Mouse (Mus musculus) telencephalon, adult 2 months (tissue): ENCODE results near the gene Tsga10ip.
"Not testable (repeated sequence)": the region's sequence is repeated elsewhere in the genome, so short reads cannot be mapped to it uniquely, and the experiment has no call there.

ENCODE experiments used
- DNase-seq: peaks from one replicate; pipeline ENCODE4 v3.0.0-alpha.2; 2011; ENCODE audit warnings: low read depth, low spot score

Gene Tsga10ip

GRCm38 (mm10) chr19:5424092-5424781 lies 21.9 kb upstream of the Tsga10ip start:
- DNase-seq, result no peak

GRCm38 (mm10) chr19:5423561-5423960 lies 21.2 kb upstream of the Tsga10ip start:
- no peak for DNase-seq

GRCm38 (mm10) chr19:5422895-5423443 lies 20.6 kb upstream of the Tsga10ip start:
- no peak for DNase-seq

GRCm38 (mm10) chr19:5422267-5422666 lies 19.9 kb upstream of the Tsga10ip start:
- DNase-seq, result no peak

- DNase-seq, result no peak
Measured at GRCm38 (mm10) chr19:5421784-5422183, 19.5 kb upstream of the Tsga10ip start.

DNA sequence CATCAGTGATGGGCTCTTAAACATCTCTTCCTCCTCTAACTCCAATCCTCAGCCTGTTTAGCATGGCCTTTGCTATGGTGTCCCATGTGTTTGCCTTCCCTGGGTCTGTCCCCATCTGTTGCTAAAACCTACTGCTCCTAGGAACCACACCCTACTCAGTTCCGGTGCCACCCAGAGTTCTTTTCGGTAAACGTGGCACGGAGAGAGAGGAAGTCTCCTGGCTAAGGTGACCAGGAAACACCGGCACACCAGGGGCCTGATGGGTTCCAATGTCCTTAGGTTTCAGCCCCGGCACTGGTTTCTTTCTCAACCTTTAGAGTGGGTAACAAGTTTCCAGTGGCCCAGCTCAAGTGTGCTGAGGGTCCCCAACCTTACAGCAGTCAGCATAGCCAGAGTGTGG lies 18.3 kb upstream of the Tsga10ip start:
- no peak for DNase-seq

GRCm38 (mm10) chr19:5419630-5420029 lies 17.3 kb upstream of the Tsga10ip start:
- no peak for DNase-seq

- no peak for DNase-seq
Measured at GRCm38 (mm10) chr19:5418750-5419466, 16.6 kb upstream of the Tsga10ip start.

GRCm38 (mm10) chr19:5414534-5414957 lies 12.2 kb upstream of the Tsga10ip start:
- DNase-seq, result no peak

- DNase-seq, result no peak
Measured at GRCm38 (mm10) chr19:5413840-5414239, 11.5 kb upstream of the Tsga10ip start.

DNA sequence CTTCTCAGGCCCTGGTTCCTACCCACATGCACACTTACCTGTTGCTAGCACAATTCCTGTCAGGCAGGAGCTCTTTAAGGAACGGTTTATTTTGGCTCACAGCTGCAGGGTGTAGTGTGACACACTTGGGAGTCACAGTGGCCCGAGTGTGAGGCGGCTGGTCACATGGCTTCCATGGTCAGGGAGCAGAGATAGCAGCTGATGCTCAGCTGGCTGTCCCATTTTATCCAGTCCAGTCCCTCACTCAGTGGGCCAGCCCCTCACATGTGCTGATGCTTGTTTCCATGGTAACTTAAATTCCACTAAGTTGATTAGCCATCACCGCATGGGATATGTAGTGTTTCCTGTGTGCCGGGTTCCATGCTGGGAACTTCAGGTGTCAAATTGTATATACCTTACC lies 9.6 kb upstream of the Tsga10ip start:
- no peak for DNase-seq

DNA sequence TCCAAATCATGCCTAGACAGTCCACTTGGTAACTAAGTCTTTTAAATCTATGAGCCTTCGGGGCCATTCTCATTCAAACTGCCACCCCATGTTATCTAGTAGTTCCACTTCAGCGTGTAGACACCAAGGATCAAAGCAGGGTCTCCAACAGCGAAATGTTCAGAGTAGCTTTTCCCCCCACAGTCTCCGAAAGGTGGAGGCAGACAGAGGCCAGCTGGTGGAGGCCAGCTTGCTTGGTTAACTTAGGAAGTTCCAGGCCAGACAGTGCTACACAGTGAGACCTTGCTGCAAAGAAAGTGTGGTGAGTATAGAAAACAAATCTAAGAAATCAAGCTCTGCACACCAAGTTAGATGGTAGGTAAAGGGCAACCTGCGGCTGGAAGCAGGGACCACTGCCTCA lies 8.3 kb upstream of the Tsga10ip start:
- DNase-seq, result no peak

- DNase-seq, result no peak
Measured at GRCm38 (mm10) chr19:5409068-5409467, 6.7 kb upstream of the Tsga10ip start.

- DNase-seq, result no peak
Measured at GRCm38 (mm10) chr19:5408057-5409001, 6.0 kb upstream of the Tsga10ip start.

DNA sequence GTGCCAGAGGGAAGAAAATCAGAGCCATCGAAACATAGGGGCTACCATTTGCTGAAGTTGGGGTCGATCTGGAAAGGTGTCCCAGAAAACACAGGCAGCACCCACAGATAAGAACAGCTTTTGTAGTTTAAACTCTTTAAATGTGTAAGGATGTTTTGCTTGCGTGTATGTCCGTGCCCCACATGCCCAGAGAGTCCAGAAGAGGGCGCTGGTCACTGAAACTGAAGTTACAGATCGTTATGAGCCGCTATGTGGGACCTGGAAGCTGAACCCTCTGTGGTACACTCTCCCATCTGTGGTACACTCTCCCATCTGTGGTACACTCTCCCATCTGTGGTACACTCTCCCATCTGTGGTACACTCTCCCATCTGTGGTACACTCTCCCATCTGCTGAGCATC lies 4.8 kb upstream of the Tsga10ip start:
- DNase-seq, result peak; percentile 80

DNA sequence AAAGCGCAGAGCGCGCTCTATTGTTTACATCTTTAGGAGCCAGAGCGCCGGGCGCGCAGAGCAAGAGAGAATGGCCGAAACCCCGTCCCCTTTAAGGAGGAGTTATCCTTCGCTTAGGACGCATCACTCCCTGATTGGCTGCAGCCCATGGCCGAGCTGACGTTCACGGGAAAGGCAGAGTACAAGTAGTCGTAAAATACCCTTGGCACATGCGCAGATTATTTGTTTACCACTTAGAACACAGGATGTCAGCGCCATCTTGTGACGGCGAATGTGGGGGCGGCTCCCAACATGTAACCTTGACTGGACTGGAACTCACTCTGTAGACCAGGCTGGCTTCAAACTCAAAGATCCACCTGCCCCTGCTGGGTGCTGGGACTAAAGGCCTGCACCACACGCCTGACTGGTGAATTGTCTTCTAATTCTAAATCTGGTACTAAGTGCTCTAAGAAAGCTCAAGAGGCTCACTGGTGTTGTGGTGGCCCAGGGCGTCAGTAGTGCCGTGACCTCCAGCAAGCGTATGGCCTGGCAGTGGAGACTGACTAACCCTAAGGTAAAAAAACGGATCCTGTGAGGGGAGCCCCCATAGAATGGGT lies 4.3 kb upstream of the Tsga10ip start:
- DNase-seq, result not testable (repeated sequence)

DNA sequence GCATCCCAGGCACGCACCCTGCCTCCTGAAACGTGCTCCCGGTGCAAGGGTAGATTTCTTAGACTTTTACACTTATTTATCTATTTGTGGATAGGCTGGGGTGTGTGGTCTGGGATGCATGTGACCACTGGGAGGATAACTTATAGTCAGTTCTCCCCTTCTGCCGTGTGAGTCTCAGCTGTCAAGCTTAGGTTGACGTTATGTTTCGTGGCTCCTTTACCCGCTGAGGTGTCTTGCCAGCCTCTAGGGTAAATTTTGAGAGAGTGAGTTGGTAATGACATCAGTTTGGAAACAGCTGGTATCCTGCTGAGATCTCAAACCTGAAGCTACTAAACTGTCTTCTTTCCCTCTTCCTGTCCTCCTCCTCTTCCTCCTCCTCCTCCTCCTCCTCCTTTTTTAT lies 3.6 kb upstream of the Tsga10ip start:
- DNase-seq, result no peak

DNA sequence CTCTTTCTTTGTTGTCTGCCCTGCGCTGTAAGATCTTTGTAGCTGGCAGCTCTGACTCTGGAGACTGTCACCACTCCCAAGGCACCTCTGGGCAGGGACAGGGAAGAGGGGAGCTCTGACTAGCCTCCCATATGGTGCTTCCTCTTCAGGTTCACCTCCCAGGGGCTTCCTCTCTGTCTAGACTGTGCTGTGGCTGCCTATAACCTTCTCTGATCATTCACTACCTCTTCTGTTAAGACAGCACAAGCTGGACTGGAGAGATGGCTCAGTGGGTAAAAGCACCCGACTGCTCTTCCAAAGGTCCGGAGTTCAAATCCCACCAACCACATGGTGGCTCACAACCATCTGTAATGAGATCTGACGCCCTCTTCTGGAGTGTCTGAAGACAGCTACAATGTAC lies 1.3 kb downstream of the Tsga10ip start:
- not testable (repeated sequence) for DNase-seq

DNA sequence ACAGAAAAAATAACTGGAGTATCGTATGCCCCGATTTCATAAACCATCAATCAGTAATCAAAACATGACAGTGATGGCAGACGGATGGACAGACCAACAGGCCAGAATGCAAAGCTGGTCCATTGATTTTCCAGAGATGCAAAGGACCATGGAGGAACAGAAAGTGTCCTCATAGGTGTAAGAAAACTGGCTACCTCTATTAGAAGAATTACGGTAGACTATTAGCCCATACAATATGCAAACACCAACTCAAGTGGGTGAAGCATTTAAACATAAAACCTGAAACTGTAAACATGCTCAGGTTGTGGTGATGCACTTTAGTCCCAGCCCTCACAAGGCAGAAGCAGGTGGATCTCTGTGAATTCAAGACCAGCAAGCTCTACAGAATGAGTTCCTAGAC lies 7.0 kb downstream of the Tsga10ip start:
- DNase-seq, result no peak

DNA sequence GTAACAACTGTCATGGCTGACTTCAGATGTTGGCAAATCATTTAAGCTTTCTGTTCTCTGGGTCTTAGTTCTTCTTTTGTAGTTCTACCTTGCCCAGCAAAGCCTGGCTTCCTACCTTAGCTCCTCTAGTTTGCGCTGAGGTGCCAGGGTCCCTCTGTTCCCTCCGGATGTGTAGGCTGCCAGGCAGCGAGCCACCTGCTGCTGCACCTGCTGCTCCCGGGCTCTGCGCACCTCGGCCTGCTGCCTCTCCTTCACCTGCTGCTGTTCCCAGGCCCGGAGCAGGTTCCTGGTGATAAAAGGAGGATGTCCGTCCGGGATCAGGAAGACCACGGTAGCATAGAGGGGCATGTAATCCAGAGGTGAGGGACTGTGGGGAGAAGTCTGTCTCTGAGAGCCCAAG lies 8.2 kb downstream of the Tsga10ip start:
- DNase-seq, result no peak

- no peak for DNase-seq
Measured at GRCm38 (mm10) chr19:5392892-5393291, 9.4 kb downstream of the Tsga10ip start.
